Mouse (Mus musculus) forebrain, embryonic 12.5 days (tissue): Measurements from ENCODE around the gene Stk32b. TPM values are rescaled to one million over a fixed set of nuclear protein-coding genes. Genes with fewer than 3 reads are reported as not detected.

Experiments used
- ATAC-seq: fragments of 200-750 bp; cut with Nextera tagmentation; 2 replicates; pipeline ENCODE4 v1.8.0; 2017; ENCODE audit warnings: moderate TSS enrichment; ENCODE audit not compliant: low FRiP score
- H3K27ac ChIP-seq: fragments of 300-500 bp; sonication (generic); 2 replicates; pipeline ENCODE4 v1.5.1; 2016; ENCODE audit warnings: mild to moderate bottlenecking
- H3K27me3 ChIP-seq: fragments of 300-500 bp; sonication (generic); 2 replicates; pipeline ENCODE4 v1.6.1; 2016; ENCODE audit warnings: mild to moderate bottlenecking
- H3K36me3 ChIP-seq: fragments of 300-500 bp; sonication (generic); replicated peaks from 2 replicates; pipeline ENCODE4 v1.6.1; 2016; ENCODE audit warnings: mild to moderate bottlenecking
- H3K4me1 ChIP-seq: fragments of 300-500 bp; sonication (generic); 2 replicates; pipeline ENCODE4 v1.6.1; 2016
- H3K4me2 ChIP-seq: fragments of 300-500 bp; sonication (generic); 2 replicates; pipeline ENCODE4 v1.6.1; 2016; ENCODE audit warnings: mild to moderate bottlenecking, moderate library complexity
- H3K4me3 ChIP-seq: fragments of 300-500 bp; sonication (generic); replicated peaks from 2 replicates; pipeline ENCODE4 v1.5.1; 2016; ENCODE audit warnings: mild to moderate bottlenecking
- H3K9ac ChIP-seq: fragments of 300-500 bp; sonication (generic); 2 replicates; pipeline ENCODE4 v1.6.1; 2016; ENCODE audit warnings: mild to moderate bottlenecking
- H3K9me3 ChIP-seq: fragments of 300-500 bp; sonication (generic); 2 replicates; pipeline ENCODE4 v1.6.1; 2016
- WGBS: fragments of 180-500 bp; shearing (Covaris S2); methylation state at CpG from one replicate; pipeline ENCODE4 v1.1.7; 2016; 5-methylcytosine and 5-hydroxymethylcytosine counted together
- polyA plus RNA-seq: library from polyadenylated mRNA; unstranded; fragments of >200 nt; fragmentation: Nextera tagmentation; extraction: Ambion mirVana; gene quantifications from 2 replicates; pipeline ENCODE4 v1.2.1, GENCODE M21; 2016

The Stk32b gene
- polyA plus RNA-seq, 1 experiment from 2014 or later = 4.3 TPM

- Histone ChIP-seq H3K4me1 (0 out of 2 replicates have a peak, but pooled peaks cover 4% of the 10 kb centered on the region), H3K27me3 (no peaks in the 10 kb centered on the region)
Observed at GRCm38 (mm10) chr5:37650681-37651211, 66.2 kb downstream of the Stk32b start.

DNA sequence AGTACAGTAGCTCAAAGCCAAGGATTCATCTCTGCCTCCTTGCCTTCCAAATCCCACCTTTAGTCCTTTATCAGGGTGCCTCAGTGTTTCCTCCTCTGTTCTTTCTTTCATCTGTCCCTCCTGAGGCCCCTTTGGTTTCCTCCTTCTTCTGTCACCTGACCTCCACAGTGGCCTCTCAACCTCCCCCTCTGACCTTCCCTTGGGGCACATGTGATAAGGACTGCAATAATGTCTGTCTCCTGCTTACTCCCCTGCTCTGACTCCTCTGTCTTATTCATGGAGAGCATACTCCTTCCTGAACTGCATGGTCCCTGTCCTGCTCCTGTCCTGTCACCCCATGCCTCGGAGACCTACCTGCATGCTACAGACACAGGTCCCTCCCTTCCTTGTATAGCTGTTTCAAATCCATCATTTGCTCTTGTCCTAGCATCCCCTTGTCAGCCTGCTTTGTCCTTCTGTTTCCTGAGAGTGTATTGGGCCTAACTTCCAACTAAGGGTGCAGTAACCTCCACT is 66.8 kb downstream of the Stk32b start:
- no peaks in the 10 kb centered on the region for H3K36me3 ChIP-seq
- no peak for ATAC-seq
- no peak overlapping the region for H3K27ac ChIP-seq
- H3K4me3 ChIP-seq = no peak overlapping the region
- 82% methylated on average over 1 of the region's 1 CpGs for WGBS
- no peak overlapping the region for H3K4me2 ChIP-seq
- H3K9ac ChIP-seq = no peak overlapping the region
- H3K9me3 ChIP-seq = no peaks in the 10 kb centered on the region
- H3K4me1 ChIP-seq = 0 out of 2 replicates have a peak, but pooled peaks cover 4% of the 10 kb centered on the region
- H3K27me3 ChIP-seq = no peaks in the 10 kb centered on the region

More at GRCm38 (mm10) chr5:37650681-37651211, 66.2 kb downstream of the Stk32b start:
- H3K9me3 ChIP-seq = no peaks in the 10 kb centered on the region
- H3K36me3 ChIP-seq = no peaks in the 10 kb centered on the region
- H3K4me2 ChIP-seq = no peak overlapping the region
- 55% methylated on average over 10 of the region's 10 CpGs for whole genome bisulfite sequencing
- H3K4me3 ChIP-seq = no peak overlapping the region
- ATAC-seq = no peak
- no peak overlapping the region for H3K27ac ChIP-seq
- no peak overlapping the region for H3K9ac ChIP-seq

DNA sequence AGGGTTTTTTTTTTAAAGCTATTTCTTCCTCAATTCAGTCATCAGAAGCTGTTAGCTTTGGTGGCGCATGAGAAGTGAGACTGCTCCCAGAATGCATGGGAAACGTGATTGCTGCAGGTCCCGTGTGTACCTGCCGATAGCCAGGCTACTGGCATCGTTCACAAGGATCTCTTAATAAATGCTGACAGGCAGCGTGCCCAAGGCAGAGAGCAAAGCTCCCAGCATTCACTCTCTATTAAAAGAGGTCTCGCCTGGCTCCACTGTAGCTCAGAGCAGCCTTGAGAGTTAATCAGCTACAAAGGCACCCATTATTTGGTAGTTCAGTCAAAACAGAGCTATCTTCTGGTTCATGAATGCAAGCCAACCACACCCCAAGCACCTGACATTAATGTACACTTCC is 72.9 kb downstream of the Stk32b start:
- no peaks in the 10 kb centered on the region for H3K27me3 ChIP-seq
- WGBS = 84% methylated on average over 7 of the region's 7 CpGs
- no peaks in the 10 kb centered on the region for H3K9me3 ChIP-seq
- no peak overlapping the region for H3K4me2 ChIP-seq
- no peak overlapping the region for H3K9ac ChIP-seq
- H3K36me3 ChIP-seq = no peaks in the 10 kb centered on the region
- H3K4me1 ChIP-seq = no peaks in the 10 kb centered on the region
- no peak for ATAC-seq
- no peak overlapping the region for H3K27ac ChIP-seq
- H3K4me3 ChIP-seq = no peak overlapping the region

GRCm38 (mm10) chr5:37642486-37642885 is 74.5 kb downstream of the Stk32b start:
- Histone ChIP-seq H3K27me3 (no peaks in the 10 kb centered on the region), H3K36me3 (no peaks in the 10 kb centered on the region), H3K4me1 (no peaks in the 10 kb centered on the region), H3K9me3 (no peaks in the 10 kb centered on the region), H3K27ac (no peak overlapping the region), H3K4me3 (no peak overlapping the region), H3K4me2 (no peak overlapping the region), H3K9ac (no peak overlapping the region)
- 71% methylated on average over 7 of the region's 7 CpGs for WGBS
- no peak for ATAC-seq

DNA sequence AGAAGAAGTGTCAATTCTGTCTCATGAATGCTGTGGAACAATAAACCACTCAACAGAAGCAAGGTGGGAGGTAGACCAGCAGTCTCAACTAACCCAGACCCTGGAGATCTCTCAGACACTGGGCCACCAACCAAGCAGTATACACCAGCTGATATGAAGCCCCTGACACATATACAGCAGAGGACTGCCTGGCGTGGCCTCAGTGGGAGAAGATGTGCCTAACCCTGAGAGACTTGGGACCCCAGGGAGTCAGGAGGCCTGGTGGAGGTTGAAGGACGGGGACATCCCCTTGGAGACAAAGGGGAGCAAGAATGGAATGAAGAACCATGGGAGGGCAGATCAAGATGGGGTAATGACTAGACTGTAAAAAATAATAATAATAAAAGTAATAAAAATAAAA is 82.2 kb downstream of the Stk32b start:
- Histone ChIP-seq H3K9ac (no peak overlapping the region), H3K4me2 (no peak overlapping the region), H3K27ac (no peak overlapping the region), H3K4me3 (no peak overlapping the region), H3K9me3 (peaks cover 5% of the 10 kb centered on the region; the same call in 1 of the 2 replicates), H3K27me3 (no peaks in the 10 kb centered on the region), H3K36me3 (no peaks in the 10 kb centered on the region), H3K4me1 (no peaks in the 10 kb centered on the region)
- ATAC-seq = no peak
- 75% methylated on average over 2 of the region's 2 CpGs for WGBS

GRCm38 (mm10) chr5:37627437-37628163 is 89.4 kb downstream of the Stk32b start:
- H3K9me3 ChIP-seq = peaks cover 5% of the 10 kb centered on the region; the same call in 1 of the 2 replicates
- no peak overlapping the region for H3K27ac ChIP-seq
- no peak overlapping the region for H3K4me2 ChIP-seq
- ATAC-seq = no peak
- no peak overlapping the region for H3K4me3 ChIP-seq
- H3K4me1 ChIP-seq = no peaks in the 10 kb centered on the region
- WGBS = 92% methylated on average over 8 of the region's 8 CpGs
- no peak overlapping the region for H3K9ac ChIP-seq
- no peaks in the 10 kb centered on the region for H3K27me3 ChIP-seq
- H3K36me3 ChIP-seq = no peaks in the 10 kb centered on the region

DNA sequence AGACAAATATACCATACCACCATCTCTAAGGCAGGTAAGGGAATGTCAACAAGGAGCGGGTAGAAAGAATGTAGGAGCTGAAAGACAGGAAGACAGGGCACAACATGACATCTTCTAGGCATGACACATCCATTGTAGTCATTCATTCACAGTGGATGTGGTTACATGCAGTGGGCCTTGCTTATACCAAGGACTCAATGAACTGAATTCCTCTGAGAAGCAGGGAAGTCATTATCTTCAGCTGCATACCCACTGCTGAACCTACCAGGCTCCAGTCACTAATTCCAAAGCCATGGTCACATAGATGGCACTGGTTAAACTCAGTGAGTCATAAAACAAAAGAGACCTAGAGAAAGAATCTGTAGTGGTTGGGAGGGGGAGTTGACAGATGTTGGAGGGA is 105.1 kb downstream of the Stk32b start:
- H3K9me3 ChIP-seq = no peaks in the 10 kb centered on the region
- 86% methylated on average over 1 of the region's 1 CpGs for WGBS
- H3K4me2 ChIP-seq = no peak overlapping the region
- H3K4me3 ChIP-seq = no peak overlapping the region
- no peak overlapping the region for H3K9ac ChIP-seq
- no peak for ATAC-seq
- H3K4me1 ChIP-seq = no peaks in the 10 kb centered on the region
- no peak overlapping the region for H3K27ac ChIP-seq
- no peaks in the 10 kb centered on the region for H3K36me3 ChIP-seq
- H3K27me3 ChIP-seq = no peaks in the 10 kb centered on the region

GRCm38 (mm10) chr5:37599566-37599965 is 117.4 kb downstream of the Stk32b start:
- 96% methylated on average over 1 of the region's 1 CpGs for WGBS
- Histone ChIP-seq H3K9me3 (no peaks in the 10 kb centered on the region), H3K27me3 (no peaks in the 10 kb centered on the region), H3K4me1 (no peaks in the 10 kb centered on the region), H3K9ac (no peak overlapping the region), H3K4me2 (no peak overlapping the region), H3K27ac (no peak overlapping the region), H3K36me3 (no peaks in the 10 kb centered on the region), H3K4me3 (no peak overlapping the region)
- ATAC-seq = no peak

DNA sequence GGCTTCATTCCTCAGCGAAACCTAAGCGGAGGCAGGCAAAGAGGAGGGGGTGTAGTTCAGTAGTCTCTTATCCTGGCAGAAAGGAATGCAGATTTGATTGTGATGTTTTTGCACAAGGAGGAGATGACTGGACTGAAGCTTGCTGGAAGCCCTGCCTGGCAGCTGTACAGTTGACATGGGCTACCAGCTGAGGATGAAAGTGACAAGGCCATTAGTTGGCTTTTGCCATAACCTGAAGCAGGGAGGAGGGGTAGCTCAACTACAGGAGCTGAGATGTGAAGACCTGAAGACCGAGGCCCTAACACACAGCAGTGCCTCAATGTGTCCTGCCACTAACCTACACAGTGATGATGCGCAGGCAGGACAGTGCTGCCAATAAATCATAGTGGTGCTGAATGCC is 118.7 kb downstream of the Stk32b start:
- ATAC-seq = no peak

GRCm38 (mm10) chr5:37592411-37592810 is 124.6 kb downstream of the Stk32b start:
- Histone ChIP-seq H3K4me3 (no peak overlapping the region), H3K4me2 (no peak overlapping the region), H3K27me3 (no peaks in the 10 kb centered on the region), H3K4me1 (no peaks in the 10 kb centered on the region), H3K9me3 (no peaks in the 10 kb centered on the region), H3K9ac (no peak overlapping the region), H3K27ac (no peak overlapping the region), H3K36me3 (no peaks in the 10 kb centered on the region)
- 83% methylated on average over 5 of the region's 5 CpGs for WGBS
- no peak for ATAC-seq

More for the DNA sequence above, 118.7 kb downstream of the Stk32b start:
- WGBS = 93% methylated on average over 4 of the region's 4 CpGs
- no peaks in the 10 kb centered on the region for H3K36me3 ChIP-seq
- no peaks in the 10 kb centered on the region for H3K9me3 ChIP-seq
- no peak overlapping the region for H3K4me3 ChIP-seq
- H3K4me2 ChIP-seq = no peak overlapping the region
- H3K9ac ChIP-seq = no peak overlapping the region
- no peaks in the 10 kb centered on the region for H3K27me3 ChIP-seq
- no peak overlapping the region for H3K27ac ChIP-seq
- no peaks in the 10 kb centered on the region for H3K4me1 ChIP-seq

- Histone ChIP-seq H3K4me3 (no peak overlapping the region), H3K4me1 (no peaks in the 10 kb centered on the region), H3K4me2 (no peak overlapping the region), H3K36me3 (no peaks in the 10 kb centered on the region), H3K9ac (no peak overlapping the region), H3K27me3 (no peaks in the 10 kb centered on the region), H3K27ac (no peak overlapping the region), H3K9me3 (no peaks in the 10 kb centered on the region)
- WGBS = 91% methylated on average over 5 of the region's 5 CpGs
- no peak for ATAC-seq
Observed at GRCm38 (mm10) chr5:37587861-37588260, 129.1 kb downstream of the Stk32b start.

- Histone ChIP-seq H3K9ac (no peak overlapping the region), H3K9me3 (no peaks in the 10 kb centered on the region), H3K36me3 (no peaks in the 10 kb centered on the region), H3K4me3 (no peak overlapping the region), H3K27me3 (no peaks in the 10 kb centered on the region), H3K27ac (no peak overlapping the region), H3K4me1 (no peaks in the 10 kb centered on the region), H3K4me2 (no peak overlapping the region)
- 81% methylated on average over 6 of the region's 6 CpGs for WGBS
- no peak for ATAC-seq
Observed at GRCm38 (mm10) chr5:37586071-37586470, 130.9 kb downstream of the Stk32b start.

GRCm38 (mm10) chr5:37575427-37575826 is 141.5 kb downstream of the Stk32b start:
- Histone ChIP-seq H3K4me1 (no peaks in the 10 kb centered on the region), H3K27me3 (no peaks in the 10 kb centered on the region), H3K4me2 (no peak overlapping the region), H3K9me3 (no peaks in the 10 kb centered on the region), H3K9ac (no peak overlapping the region), H3K4me3 (no peak overlapping the region), H3K27ac (no peak overlapping the region), H3K36me3 (no peaks in the 10 kb centered on the region)
- 86% methylated on average over 6 of the region's 6 CpGs for WGBS
- ATAC-seq = no peak
